Mouse (Mus musculus): ENCODE measurements at regions not wholly inside any gene's neighbourhood (a gene's known extent, or its start where the extent isn't known, plus 50 kb on each side); places are given as distances from the start of the nearest gene placed in this dataset.

- TF ChIP-seq CTCF (IDR thresholded peaks at IDR 0.05; ENCODE audit: extremely low read depth, insufficient read depth, low read length), result no peak
- no peak for TF ChIP-seq POLR2A (IDR thresholded peaks at IDR 0.05; ENCODE audit: extremely low read depth, insufficient read depth, low read length)
Measured at GRCm38 (mm10) chr11:19873796-19874195, 50.4 kb upstream of the Spred2 start.

All from cortical plate, adult 2 months (tissue).